ENCODE assay signal across 26 mouse cellular contexts in the genomic region with DNA sequence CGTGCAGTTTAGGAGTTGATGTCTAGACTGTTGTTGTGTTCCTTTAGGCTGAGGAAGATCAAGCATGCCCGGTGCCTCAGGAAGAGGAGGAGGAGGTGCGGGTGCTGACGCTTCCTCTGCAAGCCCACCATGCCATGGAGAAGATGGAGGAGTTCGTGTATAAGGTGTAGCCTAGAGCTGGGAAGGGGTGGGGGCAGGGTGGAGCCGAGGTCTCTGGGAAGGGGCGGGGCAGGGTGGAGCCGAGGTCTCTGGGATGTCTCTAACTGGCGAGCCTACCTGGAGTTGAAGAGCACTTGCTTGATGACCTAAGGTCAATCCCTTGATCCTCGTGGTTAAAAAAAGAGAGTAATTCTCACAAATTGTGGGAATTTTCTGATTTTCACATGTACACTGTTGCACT. TPM values are rescaled to one million over a fixed set of nuclear protein-coding genes. Genes with fewer than 3 reads are reported as not detected.
DNase-seq lines count a peak whose midpoint lies in the region; ATAC-seq and TF ChIP-seq lines count a peak whose summit lies in the region.
"Had no signal": no experiment of that assay in that cellular context is flagged by ENCODE, and none has a peak within 500 bp of the region (broad histone marks: within the 10 kb centered on the region; RNA-seq: fewer than 3 reads in every experiment).

No protein-coding gene starts in this region.

- peaks cover 5% of the 10 kb centered on the region; the same call in 1 of the 2 replicates for H3K27me3 ChIP-seq in heart, embryonic 10.5 days (ENCODE audit: insufficient read depth, poor library complexity, severe bottlenecking)
- H3K27me3 ChIP-seq in E14TG2a.4 (ENCODE audit: insufficient read depth, low read length), result no peaks in the 10 kb centered on the region
- no peaks in the 10 kb centered on the region for H3K27me3 ChIP-seq in liver, embryonic 15.5 days
- H3K27me3 ChIP-seq: hindbrain, embryonic 13.5 days; midbrain, embryonic 13.5 days had no signal

- H3K9ac ChIP-seq in liver, embryonic 15.5 days, result 0 out of 2 replicates have a peak overlapping the region, but pooled peaks have one; percentile 22
- H3K9ac ChIP-seq: hindbrain, embryonic 13.5 days; lung, embryonic 14.5 days; midbrain, embryonic 13.5 days had no signal

- peak; percentile 84 for DNase-seq in heart, embryonic 10.5 days (ENCODE audit: low spot score)
- no peak for DNase-seq in heart, postnatal 14 days
- DNase-seq in c-Kit-positive CD71-positive TER-119-positive erythroid progenitor cells, embryonic 14.5 days (ENCODE audit: low spot score), result no peak
- no peak for DNase-seq in testis, postnatal 10 days (ENCODE audit: low spot score)
- DNase-seq: adrenal gland, postnatal 36 days; cerebellum, adult 9-11 months; lung, embryonic 14.5 days; right cerebral cortex, postnatal 14 days; thymus, adult 18-20 months had no signal

- peaks cover 28% of the 10 kb centered on the region for H3K4me1 ChIP-seq in heart, embryonic 10.5 days
- H3K4me1 ChIP-seq in E14TG2a.4 (replicated peaks; ENCODE audit: low read depth, low read length), result peaks cover 98% of the 10 kb centered on the region
- H3K4me1 ChIP-seq in liver, embryonic 15.5 days (replicated peaks), result peaks cover 94% of the 10 kb centered on the region

- intact Hi-C loops in heart, postnatal 14 days (cut with DNase I), result no loop called here

- H3K4me3 ChIP-seq in heart, embryonic 10.5 days, result no peak overlapping the region
- peak overlapping the region; percentile 42 for H3K4me3 ChIP-seq in E14TG2a.4 (replicated peaks; ENCODE audit: low read length)
- H3K4me3 ChIP-seq in liver, embryonic 15.5 days (replicated peaks), result peak overlapping the region; percentile 15; the same call in 1 of the 2 replicates
- H3K4me3 ChIP-seq: hindbrain, embryonic 13.5 days; left cerebral cortex, adult 2 months; midbrain, embryonic 13.5 days had no signal

- peak; percentile 62 for ATAC-seq in erythroblast, adult 5-6 weeks (replicated peaks; ENCODE audit: low FRiP score, poor library complexity, severe bottlenecking)
- ATAC-seq in liver, embryonic 15.5 days (ENCODE audit: insufficient read depth), result peak; percentile 74
- ATAC-seq in cerebellum, adult (ENCODE audit: insufficient number of reproducible peaks, low FRiP score, low TSS enrichment), result no peak
- ATAC-seq: CD4-positive, CD25-positive, alpha-beta regulatory T cell, adult 4 months; forebrain, embryonic 14.5 days; midbrain, embryonic 13.5 days had no signal

- no peaks in the 10 kb centered on the region for H3K9me3 ChIP-seq in heart, embryonic 10.5 days
- H3K9me3 ChIP-seq in E14TG2a.4 (ENCODE audit: low read length), result no peaks in the 10 kb centered on the region
- no peaks in the 10 kb centered on the region for H3K9me3 ChIP-seq in liver, embryonic 15.5 days (replicated peaks)
- H3K9me3 ChIP-seq: hindbrain, embryonic 13.5 days; midbrain, embryonic 13.5 days had no signal

- 66% methylated on average over 10 of the region's 10 CpGs for WGBS in heart, embryonic 10.5 days
- WGBS in liver, embryonic 15.5 days (ENCODE audit: insufficient replicate concordance), result 40% methylated on average over 10 of the region's 10 CpGs

- H3K4me2 ChIP-seq in liver, embryonic 15.5 days, result peak overlapping the region; percentile 64
- H3K4me2 ChIP-seq: hindbrain, embryonic 13.5 days; lung, embryonic 14.5 days; midbrain, embryonic 13.5 days had no signal

- TF ChIP-seq CTCF in E14TG2a.4 (conservative IDR thresholded peaks at IDR 0.05; ENCODE audit: low read length), result no peak

- peaks cover 62% of the 10 kb centered on the region for H3K36me3 ChIP-seq in heart, embryonic 10.5 days
- H3K36me3 ChIP-seq in E14TG2a.4 (ENCODE audit: insufficient read depth, low read length), result peaks cover 75% of the 10 kb centered on the region
- peaks cover 63% of the 10 kb centered on the region for H3K36me3 ChIP-seq in liver, embryonic 15.5 days (replicated peaks)

- no peak overlapping the region for H3K27ac ChIP-seq in heart, embryonic 10.5 days
- H3K27ac ChIP-seq in liver, embryonic 15.5 days (replicated peaks), result peak overlapping the region; percentile 95
- H3K27ac ChIP-seq: hindbrain, embryonic 13.5 days; kidney, postnatal 0 days; left cerebral cortex, adult 2 months; macrophage; midbrain, embryonic 13.5 days had no signal

RNA-seq across cellular contexts. Expression of gene Adipor1, which starts 8.7 kb away (rescaled TPM):
- polyA plus RNA-seq in heart, embryonic 10.5 days (2016; fragmentation: Nextera tagmentation; extraction: Ambion mirVana), result 91.3 and 119 TPM in 2 replicates
- total RNA-seq in heart, postnatal 14 days (2021), result 100 to 1,000 TPM; 137 to 142 TPM
- total RNA-seq in erythroblast, adult 5-6 weeks (2015; ENCODE audit: low replicate concordance), result 432 and 436 TPM in 2 replicates
- 440 and 446 TPM in 2 replicates for total RNA-seq in erythroblast, adult 5-6 weeks (2017; ENCODE audit: low replicate concordance)
- polyA plus RNA-seq in liver, embryonic 15.5 days (2015; fragmentation: Nextera tagmentation; extraction: Ambion mirVana), result 162 and 178 TPM in 2 replicates

RNA-seq across cellular contexts. Expression of gene Cyb5r1, which starts 18.6 kb away (rescaled TPM):
- 37.4 and 42.2 TPM in 2 replicates for polyA plus RNA-seq in heart, embryonic 10.5 days (2016; fragmentation: Nextera tagmentation; extraction: Ambion mirVana)
- 10 to 100 TPM; 26.0 to 28.4 TPM for total RNA-seq in heart, postnatal 14 days (2021)
- 31.8 and 39.6 TPM in 2 replicates for total RNA-seq in erythroblast, adult 5-6 weeks (2015; ENCODE audit: low replicate concordance)
- 26.8 and 53.9 TPM in 2 replicates for total RNA-seq in erythroblast, adult 5-6 weeks (2017; ENCODE audit: low replicate concordance)
- polyA plus RNA-seq in liver, embryonic 15.5 days (2015; fragmentation: Nextera tagmentation; extraction: Ambion mirVana), result 17.3 and 17.4 TPM in 2 replicates

RNA-seq across cellular contexts. Expression of gene Klhl12, which starts 31.4 kb away (rescaled TPM):
- polyA plus RNA-seq in heart, embryonic 10.5 days (2016; fragmentation: Nextera tagmentation; extraction: Ambion mirVana), result 23.8 and 25.1 TPM in 2 replicates
- 10 to 100 TPM; 18.1 to 19.9 TPM for total RNA-seq in heart, postnatal 14 days (2021)
- 226 and 242 TPM in 2 replicates for total RNA-seq in erythroblast, adult 5-6 weeks (2015; ENCODE audit: low replicate concordance)
- total RNA-seq in erythroblast, adult 5-6 weeks (2017; ENCODE audit: low replicate concordance), result 369 and 410 TPM in 2 replicates
- 35.3 and 39.2 TPM in 2 replicates for polyA plus RNA-seq in liver, embryonic 15.5 days (2015; fragmentation: Nextera tagmentation; extraction: Ambion mirVana)

RNA-seq across cellular contexts. Expression of gene 4933406M09Rik, which starts 38.2 kb away (rescaled TPM):
- not detected in 2 replicates for polyA plus RNA-seq in heart, embryonic 10.5 days (2016; fragmentation: Nextera tagmentation; extraction: Ambion mirVana)
- not detected for total RNA-seq in heart, postnatal 14 days (2021)
- not detected in 2 replicates for total RNA-seq in erythroblast, adult 5-6 weeks (2015; ENCODE audit: low replicate concordance)
- not detected in 2 replicates for total RNA-seq in erythroblast, adult 5-6 weeks (2017; ENCODE audit: low replicate concordance)
- not detected in 2 replicates for polyA plus RNA-seq in liver, embryonic 15.5 days (2015; fragmentation: Nextera tagmentation; extraction: Ambion mirVana)
- total RNA-seq: adrenal gland, postnatal 36 days; gastrocnemius, postnatal 4 days; layer of hippocampus, adult 8-10 months; left cerebral cortex, adult 2 months had no signal
- polyA plus RNA-seq: CD4-positive, CD25-positive, alpha-beta regulatory T cell, adult 4 months; forebrain, embryonic 14.5 days; heart, embryonic 16.5 days; hindbrain, embryonic 13.5 days; intestine, embryonic 14.5 days; kidney, postnatal 0 days; limb, embryonic 11.5 days; lung, embryonic 14.5 days; macrophage; midbrain, embryonic 13.5 days; neural tube, embryonic 14.5 days had no signal

Comparison
In these comparisons a context has a peak if more than half of its experiments do, and no peak if none do; other contexts are left out.
1. RNA of gene Klhl12, which starts 31.4 kb away (total RNA-seq): 226 to 410 TPM in erythroblast, adult 5-6 weeks; 18.1 to 19.9 TPM in heart, postnatal 14 days; every median in the first group is over 10 times any median in the second.